Mouse (Mus musculus) kidney, embryonic 14.5 days (tissue): ENCODE measurements around the gene Pld1. TPM values are rescaled to one million over a fixed set of nuclear protein-coding genes. Genes with fewer than 3 reads are reported as not detected.
"Not testable (repeated sequence)": the region's sequence is repeated elsewhere in the genome, so short reads cannot be mapped to it uniquely, and the experiment has no call there.

Experiments used
- ATAC-seq: fragments of 200-750 bp; cut with Nextera tagmentation; 2 replicates; pipeline ENCODE4 v1.8.0; 2017; ENCODE audit warnings: moderate number of reproducible peaks, mild to moderate bottlenecking, moderate TSS enrichment, moderate library complexity; ENCODE audit not compliant: low FRiP score, low TSS enrichment
- H3K27ac ChIP-seq: fragments of 300-500 bp; sonication (generic); 2 replicates; pipeline ENCODE4 v1.5.1; 2014; ENCODE audit warnings: low read depth, mild to moderate bottlenecking, low read length, moderate library complexity, mixed read lengths
- H3K27me3 ChIP-seq: fragments of 300-500 bp; sonication (generic); 2 replicates; pipeline ENCODE4 v1.6.1; 2014; ENCODE audit warnings: mild to moderate bottlenecking, low read length; ENCODE audit not compliant: control insufficient read depth, insufficient read depth
- H3K36me3 ChIP-seq: fragments of 300-500 bp; sonication (generic); 2 replicates; pipeline ENCODE4 v1.6.1; 2014; ENCODE audit warnings: low read length, mixed read lengths; ENCODE audit not compliant: control insufficient read depth, insufficient read depth
- H3K4me1 ChIP-seq: fragments of 300-500 bp; sonication (generic); 2 replicates; pipeline ENCODE4 v1.6.1; 2014; ENCODE audit warnings: low read length, mixed read lengths; ENCODE audit not compliant: control insufficient read depth, insufficient read depth
- H3K4me2 ChIP-seq: fragments of 300-500 bp; sonication (generic); replicated peaks from 2 replicates; pipeline ENCODE4 v1.6.1; 2014; ENCODE audit warnings: low read depth, mild to moderate bottlenecking, low read length
- H3K4me3 ChIP-seq: fragments of 300-500 bp; sonication (generic); 2 replicates; pipeline ENCODE4 v1.5.1; 2014; ENCODE audit warnings: mild to moderate bottlenecking, low read length
- H3K9ac ChIP-seq: fragments of 300-500 bp; sonication (generic); 2 replicates; pipeline ENCODE4 v1.6.1; 2014; ENCODE audit warnings: low read depth, mild to moderate bottlenecking, low read length, moderate library complexity
- H3K9me3 ChIP-seq: fragments of 300-500 bp; sonication (generic); 2 replicates; pipeline ENCODE4 v1.6.1; 2016; ENCODE audit warnings: low read length; ENCODE audit not compliant: control insufficient read depth
- WGBS: fragments of 180-500 bp; shearing (Covaris S2); extraction: QIAGEN DNeasy Blood & Tissue Kit; methylation state at CpG from one replicate; pipeline ENCODE4 v1.1.7; 2014; 5-methylcytosine and 5-hydroxymethylcytosine counted together
- polyA plus RNA-seq: library from polyadenylated mRNA; unstranded; fragments of >200 nt; fragmentation: Nextera tagmentation; extraction: Ambion mirVana; gene quantifications from 2 replicates; pipeline ENCODE4 v1.2.1, GENCODE M21; 2014

Gene Pld1
- polyA plus RNA-seq, 1 experiment from 2014 or later, result 4.8 TPM

GRCm38 (mm10) chr3:27937144-27938110 is 1.1 kb upstream of the Pld1 start:
- Histone ChIP-seq H3K9me3 (no peaks in the 10 kb centered on the region), H3K4me3 (no peak overlapping the region), H3K27me3 (0 out of 2 replicates have a peak, but pooled peaks cover 3% of the 10 kb centered on the region), H3K4me2 (no peak overlapping the region), H3K36me3 (no peaks in the 10 kb centered on the region), H3K9ac (no peak overlapping the region), H3K4me1 (peaks cover 12% of the 10 kb centered on the region; the same call in 1 of the 2 replicates), H3K27ac (no peak overlapping the region)
- WGBS, result 81% methylated on average over 13 of the region's 13 CpGs
- no peak for ATAC-seq

DNA sequence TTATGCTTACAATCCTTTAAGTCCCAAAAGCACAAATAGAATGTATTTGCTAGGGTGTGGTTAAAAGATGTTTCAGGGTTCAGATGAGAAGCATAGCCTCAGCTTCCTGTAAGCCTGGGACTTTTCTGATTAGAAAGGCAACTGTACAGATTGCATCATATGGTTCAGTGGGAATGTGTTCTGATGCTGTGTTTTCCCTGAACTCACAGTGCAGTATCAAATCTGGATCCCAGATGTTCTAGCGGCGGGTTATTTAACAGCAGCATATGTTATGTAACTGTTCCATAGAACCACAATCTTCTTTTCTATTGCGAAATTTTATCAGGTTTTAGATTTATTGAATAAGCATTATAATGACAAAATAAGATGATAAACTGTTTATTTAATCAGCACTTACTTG is 3.1 kb downstream of the Pld1 start:
- no peaks in the 10 kb centered on the region for H3K36me3 ChIP-seq
- ATAC-seq, result no peak
- whole genome bisulfite sequencing, result 96% methylated on average over 3 of the region's 3 CpGs
- H3K4me2 ChIP-seq, result no peak overlapping the region
- no peak overlapping the region for H3K4me3 ChIP-seq
- H3K27ac ChIP-seq, result no peak overlapping the region
- no peak overlapping the region for H3K9ac ChIP-seq
- H3K4me1 ChIP-seq, result peaks cover 12% of the 10 kb centered on the region; the same call in 1 of the 2 replicates
- H3K27me3 ChIP-seq, result 0 out of 2 replicates have a peak, but pooled peaks cover under 1% of the 10 kb centered on the region
- no peaks in the 10 kb centered on the region for H3K9me3 ChIP-seq

- no peak for ATAC-seq
- peaks cover 11% of the 10 kb centered on the region; the same call in 1 of the 2 replicates for H3K4me1 ChIP-seq
- no peak overlapping the region for H3K4me2 ChIP-seq
- WGBS, result 79% methylated on average over 7 of the region's 7 CpGs
- no peak overlapping the region for H3K4me3 ChIP-seq
- no peaks in the 10 kb centered on the region for H3K36me3 ChIP-seq
- no peak overlapping the region for H3K9ac ChIP-seq
- no peaks in the 10 kb centered on the region for H3K27me3 ChIP-seq
- no peak overlapping the region for H3K27ac ChIP-seq
- H3K9me3 ChIP-seq, result no peaks in the 10 kb centered on the region
These were observed 4.5 kb downstream of the Pld1 start for GRCm38 (mm10) chr3:27942991-27943390.

- H3K4me1 ChIP-seq, H3K27ac ChIP-seq, H3K27me3 ChIP-seq, H3K36me3 ChIP-seq, H3K9me3 ChIP-seq, H3K4me3 ChIP-seq, H3K9ac ChIP-seq, H3K4me2 ChIP-seq, ATAC-seq: not testable (repeated sequence)
- 83% methylated on average over 2 of the region's 2 CpGs for WGBS
These were observed 6.9 kb downstream of the Pld1 start for GRCm38 (mm10) chr3:27945397-27945796.

GRCm38 (mm10) chr3:27949175-27949872 is 10.8 kb downstream of the Pld1 start:
- no peak for ATAC-seq
- Histone ChIP-seq H3K9me3 (no peaks in the 10 kb centered on the region), H3K4me3 (no peak overlapping the region), H3K36me3 (no peaks in the 10 kb centered on the region), H3K4me2 (no peak overlapping the region), H3K9ac (no peak overlapping the region), H3K27ac (no peak overlapping the region), H3K4me1 (no peaks in the 10 kb centered on the region), H3K27me3 (no peaks in the 10 kb centered on the region)
- 76% methylated on average over 5 of the region's 5 CpGs for WGBS

GRCm38 (mm10) chr3:27949873-27950250 is 11.4 kb downstream of the Pld1 start:
- Histone ChIP-seq H3K9me3 (no peaks in the 10 kb centered on the region), H3K4me2 (no peak overlapping the region), H3K4me3 (no peak overlapping the region), H3K36me3 (no peaks in the 10 kb centered on the region), H3K4me1 (no peaks in the 10 kb centered on the region), H3K27me3 (no peaks in the 10 kb centered on the region), H3K9ac (no peak overlapping the region), H3K27ac (no peak overlapping the region)
- no peak for ATAC-seq
- WGBS, result 89% methylated on average over 6 of the region's 6 CpGs

GRCm38 (mm10) chr3:27950726-27951125 is 12.2 kb downstream of the Pld1 start:
- WGBS, result 86% methylated on average over 2 of the region's 2 CpGs
- Histone ChIP-seq H3K36me3 (no peaks in the 10 kb centered on the region), H3K27ac (no peak overlapping the region), H3K4me1 (no peaks in the 10 kb centered on the region), H3K4me3 (no peak overlapping the region), H3K4me2 (no peak overlapping the region), H3K9me3 (no peaks in the 10 kb centered on the region), H3K27me3 (no peaks in the 10 kb centered on the region), H3K9ac (no peak overlapping the region)
- no peak for ATAC-seq

DNA sequence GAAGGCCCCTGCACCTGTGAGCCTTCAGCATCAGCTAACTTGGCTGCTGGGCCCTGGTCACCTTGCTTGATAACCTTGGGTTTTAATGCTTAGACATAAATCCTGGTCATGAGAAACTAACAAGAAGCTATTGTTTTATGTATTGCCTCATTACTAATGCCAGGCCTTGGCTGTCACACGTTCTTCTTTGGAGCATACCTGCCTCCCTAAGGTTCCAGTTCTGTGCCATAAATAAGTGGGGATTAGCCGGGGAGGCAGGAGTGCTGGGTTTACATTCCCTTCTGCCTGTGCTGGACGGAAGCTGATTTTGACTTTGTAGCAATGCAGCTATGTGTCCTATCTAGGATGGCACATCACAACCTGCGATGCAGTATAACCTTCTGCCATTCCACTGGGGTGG is 13.2 kb downstream of the Pld1 start:
- Histone ChIP-seq H3K4me2 (no peak overlapping the region), H3K4me1 (no peaks in the 10 kb centered on the region), H3K4me3 (no peak overlapping the region), H3K27me3 (no peaks in the 10 kb centered on the region), H3K36me3 (no peaks in the 10 kb centered on the region), H3K9me3 (no peaks in the 10 kb centered on the region), H3K27ac (no peak overlapping the region), H3K9ac (no peak overlapping the region)
- 83% methylated on average over 4 of the region's 4 CpGs for WGBS
- ATAC-seq, result no peak

DNA sequence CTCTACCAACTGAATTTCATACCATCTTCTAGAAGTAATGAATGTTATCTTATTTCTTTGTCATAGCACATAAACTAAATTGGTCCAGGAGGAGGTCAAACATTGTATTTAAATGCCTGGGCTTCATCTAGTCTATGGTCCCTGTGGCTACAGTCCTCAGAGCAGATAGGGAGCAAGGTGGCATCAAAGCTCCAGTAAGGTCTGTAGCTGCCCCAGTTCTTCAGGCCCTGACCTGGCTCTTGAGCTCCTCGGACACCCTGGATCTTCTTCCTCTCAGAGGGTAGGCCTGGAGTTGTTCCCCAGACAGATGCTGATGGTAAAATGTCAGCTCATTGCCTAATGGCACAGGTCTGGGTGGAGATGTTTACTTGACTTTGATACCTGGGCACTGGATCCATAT is 17.5 kb downstream of the Pld1 start:
- no peak for ATAC-seq
- no peak overlapping the region for H3K4me2 ChIP-seq
- H3K36me3 ChIP-seq, result no peaks in the 10 kb centered on the region
- no peak overlapping the region for H3K4me3 ChIP-seq
- no peaks in the 10 kb centered on the region for H3K4me1 ChIP-seq
- H3K9ac ChIP-seq, result no peak overlapping the region
- 93% methylated on average over 1 of the region's 1 CpGs for WGBS
- no peak overlapping the region for H3K27ac ChIP-seq
- no peaks in the 10 kb centered on the region for H3K9me3 ChIP-seq
- no peaks in the 10 kb centered on the region for H3K27me3 ChIP-seq
